Mouse (Mus musculus): ENCODE measurements around the gene Pxdc1. TPM values are rescaled to one million over a fixed set of nuclear protein-coding genes. Genes with fewer than 3 reads are reported as not detected.

Pxdc1 gene
- polyA plus RNA-seq, 1 experiment from 2014 or later = 4.7 TPM

DNA sequence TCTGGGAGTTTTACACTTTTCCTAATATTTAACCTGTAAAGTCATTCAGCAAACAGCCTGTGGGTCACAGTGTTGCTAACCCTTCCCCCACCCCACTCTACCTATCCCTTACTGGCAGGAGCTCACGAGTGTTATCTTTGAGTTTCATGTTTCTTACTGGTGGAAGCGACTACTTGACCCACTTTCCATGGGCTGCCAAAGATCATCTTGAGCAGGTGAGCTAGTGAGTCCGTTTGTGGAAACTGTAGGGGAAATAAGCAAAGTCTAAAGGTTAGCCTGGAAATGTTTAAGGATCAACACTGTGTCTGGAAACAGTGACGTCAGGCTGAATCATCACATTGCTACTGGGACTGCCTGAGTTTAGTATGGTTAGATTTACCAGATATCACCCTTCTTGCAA, 6.2 kb upstream of the Pxdc1 start:
- H3K27ac ChIP-seq (ENCODE audit: low read depth, low read length) = no peak overlapping the region
- no peak overlapping the region for H3K4me2 ChIP-seq (replicated peaks; ENCODE audit: low read depth, low read length)
- H3K36me3 ChIP-seq (ENCODE audit: control insufficient read depth, insufficient read depth, low read length) = no peaks in the 10 kb centered on the region
- H3K9ac ChIP-seq (ENCODE audit: low read depth, low read length) = no peak overlapping the region
- H3K4me3 ChIP-seq (ENCODE audit: low read depth, low read length) = no peak overlapping the region
- ATAC-seq (ENCODE audit: low FRiP score) (no peak), DNase-seq (ENCODE audit: low spot score) (no peak)
- no peaks in the 10 kb centered on the region for H3K4me1 ChIP-seq (replicated peaks; ENCODE audit: control insufficient read depth, insufficient read depth, low read length)
- H3K9me3 ChIP-seq (ENCODE audit: control insufficient read depth, low read length) = no peaks in the 10 kb centered on the region
- 71% methylated on average over 4 of the region's 4 CpGs for WGBS
- H3K27me3 ChIP-seq (ENCODE audit: control insufficient read depth, insufficient read depth, low read length) = no peaks in the 10 kb centered on the region

DNA sequence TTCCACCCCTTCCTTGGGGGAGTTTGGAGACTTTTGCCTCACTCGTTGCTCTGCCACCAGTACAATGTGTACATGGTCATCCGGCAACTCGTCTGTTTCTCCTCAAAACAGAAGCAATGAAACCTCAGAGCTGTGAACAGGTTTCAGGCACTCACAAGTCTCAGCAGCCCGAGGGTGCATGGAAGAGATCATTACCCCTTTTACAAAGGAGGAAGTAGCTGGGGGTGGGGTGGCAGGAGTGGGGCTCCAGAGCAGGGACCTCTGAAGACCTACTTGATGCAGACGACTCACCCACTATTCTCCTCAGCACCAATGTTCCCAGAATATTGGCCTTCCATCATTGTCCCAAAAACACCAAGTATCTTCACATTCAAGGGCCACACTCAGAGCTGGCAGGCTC, 3.1 kb upstream of the Pxdc1 start:
- DNase-seq (ENCODE audit: low spot score) (no peak), ATAC-seq (ENCODE audit: low FRiP score) (no peak)
- Histone ChIP-seq H3K27me3 (ENCODE audit: control insufficient read depth, insufficient read depth, low read length) (peaks cover 13% of the 10 kb centered on the region), H3K27ac (ENCODE audit: low read depth, low read length) (no peak overlapping the region), H3K9me3 (ENCODE audit: control insufficient read depth, low read length) (no peaks in the 10 kb centered on the region), H3K4me1 (replicated peaks; ENCODE audit: control insufficient read depth, insufficient read depth, low read length) (peaks cover 4% of the 10 kb centered on the region; the same call in 1 of the 2 replicates), H3K4me3 (ENCODE audit: low read depth, low read length) (no peak overlapping the region), H3K9ac (ENCODE audit: low read depth, low read length) (no peak overlapping the region), H3K36me3 (ENCODE audit: control insufficient read depth, insufficient read depth, low read length) (no peaks in the 10 kb centered on the region), H3K4me2 (replicated peaks; ENCODE audit: low read depth, low read length) (no peak overlapping the region)
- 88% methylated on average over 5 of the region's 5 CpGs for WGBS

DNA sequence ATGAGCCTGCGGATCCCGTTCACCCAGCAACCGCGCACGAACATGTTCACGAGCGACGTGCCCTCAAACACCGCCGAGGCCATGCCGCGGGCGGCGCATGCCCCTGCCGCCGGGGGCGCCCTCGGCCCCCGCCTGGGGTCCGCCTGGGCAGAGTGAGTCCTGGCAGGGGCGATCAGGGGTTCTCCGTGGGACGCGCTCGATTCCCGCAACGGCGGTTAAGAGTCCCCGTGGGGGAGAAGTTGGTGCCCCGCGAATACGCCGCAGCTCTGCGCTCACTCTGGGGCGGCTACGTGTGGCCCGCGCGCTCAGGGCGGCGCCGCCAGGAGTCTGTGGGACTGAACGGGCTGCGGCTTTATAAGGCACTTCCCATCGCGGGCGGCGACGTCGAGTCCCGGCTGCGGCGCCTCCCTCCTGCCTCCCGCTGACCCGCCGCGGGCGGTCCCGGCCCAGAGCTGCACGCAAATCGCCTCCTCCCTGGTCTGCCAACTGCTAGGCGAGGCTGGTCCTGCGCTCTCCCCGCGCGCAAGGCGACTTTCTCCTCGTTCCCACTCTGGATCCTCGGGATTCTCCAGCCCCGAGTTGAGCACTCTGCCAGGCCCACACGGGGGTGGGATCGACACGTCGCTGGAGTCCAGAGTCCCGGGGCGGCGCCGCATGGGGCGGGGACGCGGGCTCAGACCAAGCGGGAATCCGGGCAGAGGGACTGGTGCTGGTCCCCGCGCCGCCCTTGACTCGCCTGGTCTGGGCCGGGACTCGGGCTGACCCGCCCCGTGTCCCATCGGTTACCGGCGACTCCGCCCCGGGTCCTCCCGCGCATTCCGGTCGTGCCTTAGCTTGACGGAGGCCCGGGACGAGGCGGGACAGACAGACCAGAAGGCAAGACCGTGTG, 689 bp downstream of the Pxdc1 start:
- Histone ChIP-seq H3K27ac (ENCODE audit: low read depth, low read length) (no peak overlapping the region), H3K4me3 (ENCODE audit: low read depth, low read length) (peak overlapping the region; percentile 48), H3K9me3 (ENCODE audit: control insufficient read depth, low read length) (no peaks in the 10 kb centered on the region), H3K36me3 (ENCODE audit: control insufficient read depth, insufficient read depth, low read length) (no peaks in the 10 kb centered on the region), H3K9ac (ENCODE audit: low read depth, low read length) (peak overlapping the region; percentile 67), H3K4me2 (replicated peaks; ENCODE audit: low read depth, low read length) (peak overlapping the region; percentile 95), H3K4me1 (replicated peaks; ENCODE audit: control insufficient read depth, insufficient read depth, low read length) (peaks cover 4% of the 10 kb centered on the region; the same call in 1 of the 2 replicates), H3K27me3 (ENCODE audit: control insufficient read depth, insufficient read depth, low read length) (peaks cover 25% of the 10 kb centered on the region)
- ATAC-seq (ENCODE audit: low FRiP score) (peak; percentile 70), DNase-seq (ENCODE audit: low spot score) (peak; percentile 77)
- under 1% methylated on average over 99 of the region's 105 CpGs for whole genome bisulfite sequencing

DNA sequence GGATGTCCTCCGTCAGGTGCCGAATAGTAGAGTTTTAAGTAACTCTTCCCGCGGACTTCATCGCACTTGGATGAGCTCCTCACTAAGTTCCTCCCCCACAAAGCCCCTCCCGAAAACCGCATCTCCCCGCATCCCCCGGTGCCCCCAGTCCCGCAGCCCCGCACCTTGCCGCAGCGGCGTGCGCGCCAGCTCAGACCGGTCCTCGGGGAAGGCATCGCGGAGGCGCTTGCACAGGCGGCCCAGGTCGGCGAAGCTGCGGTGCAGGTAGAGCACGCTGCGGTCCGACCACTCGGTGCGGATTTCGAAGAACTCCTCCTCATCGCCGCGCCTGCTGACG, 1.3 kb downstream of the Pxdc1 start:
- peak overlapping the region; percentile 48 for H3K4me3 ChIP-seq (ENCODE audit: low read depth, low read length)
- peaks cover 25% of the 10 kb centered on the region for H3K27me3 ChIP-seq (ENCODE audit: control insufficient read depth, insufficient read depth, low read length)
- H3K9me3 ChIP-seq (ENCODE audit: control insufficient read depth, low read length) = no peaks in the 10 kb centered on the region
- peak overlapping the region; percentile 95 for H3K4me2 ChIP-seq (replicated peaks; ENCODE audit: low read depth, low read length)
- DNase-seq (ENCODE audit: low spot score) (no peak), ATAC-seq (ENCODE audit: low FRiP score) (peak; percentile 55)
- no peak overlapping the region for H3K27ac ChIP-seq (ENCODE audit: low read depth, low read length)
- peak overlapping the region; percentile 67 for H3K9ac ChIP-seq (ENCODE audit: low read depth, low read length)
- WGBS = under 1% methylated on average over 35 of the region's 35 CpGs
- H3K36me3 ChIP-seq (ENCODE audit: control insufficient read depth, insufficient read depth, low read length) = no peaks in the 10 kb centered on the region
- H3K4me1 ChIP-seq (replicated peaks; ENCODE audit: control insufficient read depth, insufficient read depth, low read length) = peaks cover 4% of the 10 kb centered on the region; the same call in 1 of the 2 replicates

- Histone ChIP-seq H3K27ac (ENCODE audit: low read depth, low read length) (no peak overlapping the region), H3K9me3 (ENCODE audit: control insufficient read depth, low read length) (no peaks in the 10 kb centered on the region), H3K4me1 (replicated peaks; ENCODE audit: control insufficient read depth, insufficient read depth, low read length) (peaks cover 4% of the 10 kb centered on the region; the same call in 1 of the 2 replicates), H3K9ac (ENCODE audit: low read depth, low read length) (peak overlapping the region; percentile 44), H3K36me3 (ENCODE audit: control insufficient read depth, insufficient read depth, low read length) (no peaks in the 10 kb centered on the region), H3K4me2 (replicated peaks; ENCODE audit: low read depth, low read length) (peak overlapping the region; percentile 95), H3K4me3 (ENCODE audit: low read depth, low read length) (peak overlapping the region; percentile 48), H3K27me3 (ENCODE audit: control insufficient read depth, insufficient read depth, low read length) (peaks cover 25% of the 10 kb centered on the region)
- peak; percentile 56 for DNase-seq (ENCODE audit: low spot score)
- peak; percentile 28; the same call in 1 of the 2 replicates for ATAC-seq (ENCODE audit: low FRiP score)
- WGBS = 2% methylated on average over 24 of the region's 24 CpGs
Observed at GRCm38 (mm10) chr13:34651474-34651991, 1.8 kb downstream of the Pxdc1 start.

GRCm38 (mm10) chr13:34650953-34651352, 2.3 kb downstream of the Pxdc1 start:
- H3K27ac ChIP-seq (ENCODE audit: low read depth, low read length) = no peak overlapping the region
- DNase-seq (ENCODE audit: low spot score) (peak; percentile 29), ATAC-seq (ENCODE audit: low FRiP score) (no peak)
- no peaks in the 10 kb centered on the region for H3K36me3 ChIP-seq (ENCODE audit: control insufficient read depth, insufficient read depth, low read length)
- H3K9me3 ChIP-seq (ENCODE audit: control insufficient read depth, low read length) = no peaks in the 10 kb centered on the region
- H3K4me2 ChIP-seq (replicated peaks; ENCODE audit: low read depth, low read length) = peak overlapping the region; percentile 95
- peaks cover 4% of the 10 kb centered on the region; the same call in 1 of the 2 replicates for H3K4me1 ChIP-seq (replicated peaks; ENCODE audit: control insufficient read depth, insufficient read depth, low read length)
- WGBS = 35% methylated on average over 10 of the region's 10 CpGs
- no peak overlapping the region for H3K9ac ChIP-seq (ENCODE audit: low read depth, low read length)
- H3K4me3 ChIP-seq (ENCODE audit: low read depth, low read length) = peak overlapping the region; percentile 48
- peaks cover 25% of the 10 kb centered on the region for H3K27me3 ChIP-seq (ENCODE audit: control insufficient read depth, insufficient read depth, low read length)

DNA sequence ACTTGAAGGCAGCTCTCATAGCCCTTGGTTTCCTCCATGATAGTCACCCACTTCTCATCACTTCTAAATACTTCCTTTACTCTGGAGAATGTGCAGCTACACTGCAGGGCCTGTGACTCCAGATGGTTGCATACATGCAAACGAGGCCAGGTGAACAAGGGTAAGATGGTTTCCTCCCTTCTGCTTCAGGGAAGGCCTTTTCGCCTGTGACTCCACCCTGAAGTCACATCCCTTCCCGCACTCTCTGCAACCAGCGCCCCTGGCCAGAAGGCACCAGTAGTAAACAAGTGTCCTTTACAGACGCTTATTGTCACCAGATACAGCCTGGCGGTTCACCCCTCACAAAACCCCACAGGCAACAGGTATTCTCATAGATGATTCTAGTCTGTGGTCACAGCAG, 2.9 kb downstream of the Pxdc1 start:
- DNase-seq (ENCODE audit: low spot score) (no peak), ATAC-seq (ENCODE audit: low FRiP score) (no peak)
- Histone ChIP-seq H3K4me1 (replicated peaks; ENCODE audit: control insufficient read depth, insufficient read depth, low read length) (peaks cover 4% of the 10 kb centered on the region; the same call in 1 of the 2 replicates), H3K36me3 (ENCODE audit: control insufficient read depth, insufficient read depth, low read length) (no peaks in the 10 kb centered on the region), H3K27me3 (ENCODE audit: control insufficient read depth, insufficient read depth, low read length) (peaks cover 25% of the 10 kb centered on the region), H3K9me3 (ENCODE audit: control insufficient read depth, low read length) (no peaks in the 10 kb centered on the region), H3K27ac (ENCODE audit: low read depth, low read length) (no peak overlapping the region), H3K4me2 (replicated peaks; ENCODE audit: low read depth, low read length) (no peak overlapping the region), H3K9ac (ENCODE audit: low read depth, low read length) (no peak overlapping the region), H3K4me3 (ENCODE audit: low read depth, low read length) (no peak overlapping the region)
- 61% methylated on average over 6 of the region's 6 CpGs for WGBS

DNA sequence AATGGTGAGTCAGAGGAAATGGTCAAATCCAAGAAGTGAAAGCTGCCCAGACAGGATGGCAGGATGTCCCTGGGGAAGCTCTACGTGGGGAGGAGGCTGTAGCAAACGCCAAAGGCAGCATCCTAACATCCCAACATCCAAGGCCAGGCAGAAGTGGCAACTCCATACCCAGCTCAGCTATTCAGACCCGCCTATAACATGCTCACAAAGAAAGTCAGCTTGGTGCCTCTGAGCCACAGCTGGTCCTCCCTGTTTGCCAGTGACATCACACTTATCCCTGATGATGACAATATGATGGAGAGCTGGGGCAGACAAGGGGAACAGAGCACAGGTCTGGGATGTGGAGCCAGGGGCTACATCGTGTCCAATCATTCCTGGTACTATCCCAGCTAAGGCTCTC, 5.5 kb downstream of the Pxdc1 start:
- H3K4me2 ChIP-seq (replicated peaks; ENCODE audit: low read depth, low read length) = no peak overlapping the region
- no peak overlapping the region for H3K9ac ChIP-seq (ENCODE audit: low read depth, low read length)
- no peak for DNase-seq (ENCODE audit: low spot score)
- WGBS = 67% methylated on average over 4 of the region's 4 CpGs
- no peaks in the 10 kb centered on the region for H3K36me3 ChIP-seq (ENCODE audit: control insufficient read depth, insufficient read depth, low read length)
- ATAC-seq (ENCODE audit: low FRiP score) = no peak
- H3K4me3 ChIP-seq (ENCODE audit: low read depth, low read length) = no peak overlapping the region
- H3K9me3 ChIP-seq (ENCODE audit: control insufficient read depth, low read length) = no peaks in the 10 kb centered on the region
- H3K27me3 ChIP-seq (ENCODE audit: control insufficient read depth, insufficient read depth, low read length) = peaks cover 17% of the 10 kb centered on the region; the same call in 1 of the 2 replicates
- no peak overlapping the region for H3K27ac ChIP-seq (ENCODE audit: low read depth, low read length)
- peaks cover 4% of the 10 kb centered on the region; the same call in 1 of the 2 replicates for H3K4me1 ChIP-seq (replicated peaks; ENCODE audit: control insufficient read depth, insufficient read depth, low read length)
